Mouse (Mus musculus): Measurements from ENCODE around the gene Antxr2. TPM values are rescaled to one million over a fixed set of nuclear protein-coding genes. Genes with fewer than 3 reads are reported as not detected.
A peak's percentile ranks its signal among the peaks of the same experiment; 100 is the strongest.

Antxr2 gene
- polyA plus RNA-seq, 1 experiment from 2014 or later: 34.1 TPM

GRCm38 (mm10) chr5:97851981-97852748, 178.7 kb downstream of the Antxr2 start:
- 83% methylated on average over 5 of the region's 5 CpGs for WGBS
- H3K4me3 ChIP-seq: no peak overlapping the region
- H3K27ac ChIP-seq: no peak overlapping the region
- H3K36me3 ChIP-seq: no peaks in the 10 kb centered on the region
- no peak for ATAC-seq (ENCODE audit: borderline replicate concordance, extremely low read depth, low FRiP score, low TSS enrichment)
- H3K4me2 ChIP-seq: no peak overlapping the region
- H3K9me3 ChIP-seq: no peaks in the 10 kb centered on the region
- H3K9ac ChIP-seq: no peak overlapping the region
- H3K27me3 ChIP-seq: no peaks in the 10 kb centered on the region
- 0 out of 2 replicates have a peak, but pooled peaks cover 6% of the 10 kb centered on the region for H3K4me1 ChIP-seq

GRCm38 (mm10) chr5:97847204-97847895, 183.5 kb downstream of the Antxr2 start:
- no peak overlapping the region for H3K27ac ChIP-seq
- H3K27me3 ChIP-seq: no peaks in the 10 kb centered on the region
- no peak overlapping the region for H3K9ac ChIP-seq
- H3K4me1 ChIP-seq: 0 out of 2 replicates have a peak, but pooled peaks cover 6% of the 10 kb centered on the region
- no peaks in the 10 kb centered on the region for H3K9me3 ChIP-seq
- no peaks in the 10 kb centered on the region for H3K36me3 ChIP-seq
- no peak overlapping the region for H3K4me3 ChIP-seq
- WGBS: 46% methylated on average over 10 of the region's 10 CpGs
- no peak overlapping the region for H3K4me2 ChIP-seq
- peak; percentile 93 for ATAC-seq (ENCODE audit: borderline replicate concordance, extremely low read depth, low FRiP score, low TSS enrichment)

- H3K9ac ChIP-seq: no peak overlapping the region
- H3K36me3 ChIP-seq: no peaks in the 10 kb centered on the region
- H3K4me1 ChIP-seq: 0 out of 2 replicates have a peak, but pooled peaks cover 6% of the 10 kb centered on the region
- no peak overlapping the region for H3K4me3 ChIP-seq
- no peaks in the 10 kb centered on the region for H3K27me3 ChIP-seq
- no peak overlapping the region for H3K27ac ChIP-seq
- no peak overlapping the region for H3K4me2 ChIP-seq
- WGBS: 80% methylated on average over 2 of the region's 2 CpGs
- H3K9me3 ChIP-seq: no peaks in the 10 kb centered on the region
- no peak for ATAC-seq (ENCODE audit: borderline replicate concordance, extremely low read depth, low FRiP score, low TSS enrichment)
These were observed 184.3 kb downstream of the Antxr2 start for GRCm38 (mm10) chr5:97846503-97846902.

GRCm38 (mm10) chr5:97842016-97842415, 188.8 kb downstream of the Antxr2 start:
- 26% methylated on average over 1 of the region's 1 CpGs for WGBS
- no peak for ATAC-seq (ENCODE audit: borderline replicate concordance, extremely low read depth, low FRiP score, low TSS enrichment)

GRCm38 (mm10) chr5:97839924-97840279, 190.9 kb downstream of the Antxr2 start:
- no peak overlapping the region for H3K9ac ChIP-seq
- no peak overlapping the region for H3K27ac ChIP-seq
- ATAC-seq (ENCODE audit: borderline replicate concordance, extremely low read depth, low FRiP score, low TSS enrichment): no peak
- no peaks in the 10 kb centered on the region for H3K27me3 ChIP-seq
- H3K4me3 ChIP-seq: no peak overlapping the region
- H3K4me1 ChIP-seq: peaks cover 13% of the 10 kb centered on the region; the same call in 1 of the 2 replicates
- H3K4me2 ChIP-seq: no peak overlapping the region
- H3K36me3 ChIP-seq: no peaks in the 10 kb centered on the region
- H3K9me3 ChIP-seq: no peaks in the 10 kb centered on the region

More at GRCm38 (mm10) chr5:97842016-97842415, 188.8 kb downstream of the Antxr2 start:
- H3K36me3 ChIP-seq: no peaks in the 10 kb centered on the region
- H3K27ac ChIP-seq: no peak overlapping the region
- peaks cover 7% of the 10 kb centered on the region; the same call in 1 of the 2 replicates for H3K4me1 ChIP-seq
- H3K4me3 ChIP-seq: no peak overlapping the region
- H3K4me2 ChIP-seq: no peak overlapping the region
- no peaks in the 10 kb centered on the region for H3K27me3 ChIP-seq
- no peaks in the 10 kb centered on the region for H3K9me3 ChIP-seq
- H3K9ac ChIP-seq: no peak overlapping the region

GRCm38 (mm10) chr5:97839271-97839923, 191.4 kb downstream of the Antxr2 start:
- Histone ChIP-seq H3K4me3 (no peak overlapping the region), H3K27me3 (no peaks in the 10 kb centered on the region), H3K4me2 (no peak overlapping the region), H3K4me1 (peaks cover 17% of the 10 kb centered on the region; the same call in 1 of the 2 replicates), H3K27ac (no peak overlapping the region), H3K9me3 (no peaks in the 10 kb centered on the region), H3K36me3 (no peaks in the 10 kb centered on the region), H3K9ac (no peak overlapping the region)
- no peak for ATAC-seq (ENCODE audit: borderline replicate concordance, extremely low read depth, low FRiP score, low TSS enrichment)
- WGBS: 86% methylated on average over 3 of the region's 3 CpGs

GRCm38 (mm10) chr5:97837333-97837732, 193.5 kb downstream of the Antxr2 start:
- Histone ChIP-seq H3K9ac (no peak overlapping the region), H3K4me2 (no peak overlapping the region), H3K27me3 (no peaks in the 10 kb centered on the region), H3K9me3 (no peaks in the 10 kb centered on the region), H3K4me1 (peaks cover 17% of the 10 kb centered on the region; the same call in 1 of the 2 replicates), H3K4me3 (no peak overlapping the region), H3K36me3 (no peaks in the 10 kb centered on the region), H3K27ac (peak overlapping the region; percentile 31; the same call in 1 of the 2 replicates)
- no peak for ATAC-seq (ENCODE audit: borderline replicate concordance, extremely low read depth, low FRiP score, low TSS enrichment)
- 27% methylated on average over 2 of the region's 2 CpGs for WGBS

- Histone ChIP-seq H3K36me3 (no peaks in the 10 kb centered on the region), H3K4me2 (no peak overlapping the region), H3K27ac (no peak overlapping the region), H3K9ac (no peak overlapping the region), H3K27me3 (no peaks in the 10 kb centered on the region), H3K4me1 (peaks cover 17% of the 10 kb centered on the region; the same call in 1 of the 2 replicates), H3K4me3 (no peak overlapping the region), H3K9me3 (no peaks in the 10 kb centered on the region)
- ATAC-seq (ENCODE audit: borderline replicate concordance, extremely low read depth, low FRiP score, low TSS enrichment): no peak
- 76% methylated on average over 2 of the region's 2 CpGs for WGBS
These were observed 195.4 kb downstream of the Antxr2 start for GRCm38 (mm10) chr5:97835418-97835817.

GRCm38 (mm10) chr5:97834770-97835169, 196.1 kb downstream of the Antxr2 start:
- Histone ChIP-seq H3K4me2 (no peak overlapping the region), H3K9me3 (no peaks in the 10 kb centered on the region), H3K27ac (peak overlapping the region; percentile 69; the same call in 1 of the 2 replicates), H3K4me3 (no peak overlapping the region), H3K4me1 (peaks cover 17% of the 10 kb centered on the region; the same call in 1 of the 2 replicates), H3K27me3 (no peaks in the 10 kb centered on the region), H3K36me3 (no peaks in the 10 kb centered on the region), H3K9ac (no peak overlapping the region)
- WGBS: 22% methylated on average over 1 of the region's 1 CpGs
- peak; percentile 84 for ATAC-seq (ENCODE audit: borderline replicate concordance, extremely low read depth, low FRiP score, low TSS enrichment)

Data from lung, embryonic 15.5 days (tissue).